Mouse (Mus musculus): ENCODE results near the gene Fam227a. TPM values are rescaled to one million over a fixed set of nuclear protein-coding genes. Genes with fewer than 3 reads are reported as not detected.
A peak's percentile ranks its signal among the peaks of the same experiment; 100 is the strongest.

The Fam227a gene
- total and polyA plus RNA-seq, 3 experiments: 0.75 to 1.2 (median 0.84) TPM

- Histone ChIP-seq H3K36me3 (ENCODE audit: control insufficient read depth, insufficient read depth, low read length) (peaks cover 3% of the 10 kb centered on the region), H3K4me1 (ENCODE audit: control insufficient read depth, insufficient read depth, low read length) (peaks cover 21% of the 10 kb centered on the region)
- intact Hi-C loops (cut with DNase I): loop anchor here (2.0 kb wide), 1 partner anchor 13 kb away; no protein-coding TSS in a partner anchor
These were observed 27.5 kb upstream of the Fam227a start for GRCm38 (mm10) chr15:79686046-79686869.

GRCm38 (mm10) chr15:79685141-79685641 is 26.4 kb upstream of the Fam227a start:
- H3K79me2 ChIP-seq (replicated peaks; ENCODE audit: control insufficient read depth, insufficient read depth, low read length): peaks cover 6% of the 10 kb centered on the region
- no peaks in the 10 kb centered on the region for H3K27me3 ChIP-seq (ENCODE audit: control insufficient read depth, insufficient read depth, low read length)
- peaks cover 3% of the 10 kb centered on the region for H3K36me3 ChIP-seq (ENCODE audit: control insufficient read depth, insufficient read depth, low read length)
- H3K9ac ChIP-seq (ENCODE audit: low read depth, low read length): peak overlapping the region; percentile 18
- peak overlapping the region; percentile 86 for H3K4me3 ChIP-seq
- WGBS: 12% methylated on average over 6 of the region's 6 CpGs
- TF ChIP-seq EP300 (IDR thresholded peaks at IDR 0.05; ENCODE audit: insufficient read depth, low read depth, low read length) (no peak), CTCF (IDR thresholded peaks at IDR 0.05) (no peak), POLR2A (IDR thresholded peaks at IDR 0.05; ENCODE audit: insufficient read depth, low read depth, low read length) (no peak)
- intact Hi-C loops (cut with DNase I): no loop called here
- H3K27ac ChIP-seq: peak overlapping the region; percentile 99
- no peak for DNase-seq
- H3K4me1 ChIP-seq (ENCODE audit: control insufficient read depth, insufficient read depth, low read length): peaks cover 21% of the 10 kb centered on the region

More at GRCm38 (mm10) chr15:79686046-79686869, 27.5 kb upstream of the Fam227a start:
- peak overlapping the region; percentile 86 for H3K4me3 ChIP-seq
- WGBS: 7% methylated on average over 15 of the region's 15 CpGs
- no peak for DNase-seq
- H3K27ac ChIP-seq: peak overlapping the region; percentile 99
- no peaks in the 10 kb centered on the region for H3K27me3 ChIP-seq (ENCODE audit: control insufficient read depth, insufficient read depth, low read length)
- no peak for TF ChIP-seq POLR2A (IDR thresholded peaks at IDR 0.05; ENCODE audit: insufficient read depth, low read depth, low read length)
- TF ChIP-seq CTCF (IDR thresholded peaks at IDR 0.05): no peak
- H3K9ac ChIP-seq (ENCODE audit: low read depth, low read length): peak overlapping the region; percentile 18
- H3K79me2 ChIP-seq (replicated peaks; ENCODE audit: control insufficient read depth, insufficient read depth, low read length): peaks cover 9% of the 10 kb centered on the region

GRCm38 (mm10) chr15:79684616-79685015 is 25.9 kb upstream of the Fam227a start:
- H3K9ac ChIP-seq (ENCODE audit: low read depth, low read length): no peak overlapping the region; the same call in 1 of the 2 replicates
- peak overlapping the region; percentile 86 for H3K4me3 ChIP-seq
- peak overlapping the region; percentile 99 for H3K27ac ChIP-seq
- H3K79me2 ChIP-seq (replicated peaks; ENCODE audit: control insufficient read depth, insufficient read depth, low read length): peaks cover 6% of the 10 kb centered on the region
- no peaks in the 10 kb centered on the region for H3K27me3 ChIP-seq (ENCODE audit: control insufficient read depth, insufficient read depth, low read length)
- H3K4me1 ChIP-seq (ENCODE audit: control insufficient read depth, insufficient read depth, low read length): peaks cover 21% of the 10 kb centered on the region
- TF ChIP-seq POLR2A (IDR thresholded peaks at IDR 0.05; ENCODE audit: insufficient read depth, low read depth, low read length) (no peak), EP300 (IDR thresholded peaks at IDR 0.05; ENCODE audit: insufficient read depth, low read depth, low read length) (no peak), CTCF (IDR thresholded peaks at IDR 0.05) (no peak)
- 43% methylated on average over 6 of the region's 6 CpGs for WGBS
- H3K36me3 ChIP-seq (ENCODE audit: control insufficient read depth, insufficient read depth, low read length): peaks cover 3% of the 10 kb centered on the region
- intact Hi-C loops (cut with DNase I): no loop called here
- DNase-seq: no peak

- Histone ChIP-seq H3K36me3 (ENCODE audit: control insufficient read depth, insufficient read depth, low read length) (peaks cover 3% of the 10 kb centered on the region), H3K9ac (ENCODE audit: low read depth, low read length) (peak overlapping the region; percentile 33), H3K27ac (peak overlapping the region; percentile 41), H3K4me1 (ENCODE audit: control insufficient read depth, insufficient read depth, low read length) (peaks cover 21% of the 10 kb centered on the region), H3K79me2 (replicated peaks; ENCODE audit: control insufficient read depth, insufficient read depth, low read length) (peaks cover 6% of the 10 kb centered on the region), H3K4me3 (peak overlapping the region; percentile 2; the same call in 1 of the 2 replicates), H3K27me3 (ENCODE audit: control insufficient read depth, insufficient read depth, low read length) (no peaks in the 10 kb centered on the region)
- TF ChIP-seq POLR2A (IDR thresholded peaks at IDR 0.05; ENCODE audit: insufficient read depth, low read depth, low read length) (no peak), EP300 (IDR thresholded peaks at IDR 0.05; ENCODE audit: insufficient read depth, low read depth, low read length) (no peak), CTCF (IDR thresholded peaks at IDR 0.05) (no peak)
- peak in 1 of 2 experiments; percentile 26 for DNase-seq
- intact Hi-C loops (cut with DNase I): no loop called here
- 20% methylated on average over 19 of the region's 19 CpGs for WGBS
These were observed 25.1 kb upstream of the Fam227a start for GRCm38 (mm10) chr15:79683707-79684465.

- peaks cover 6% of the 10 kb centered on the region for H3K79me2 ChIP-seq (replicated peaks; ENCODE audit: control insufficient read depth, insufficient read depth, low read length)
- peaks cover 3% of the 10 kb centered on the region for H3K36me3 ChIP-seq (ENCODE audit: control insufficient read depth, insufficient read depth, low read length)
- peak overlapping the region; percentile 11; the same call in 1 of the 2 replicates for H3K27ac ChIP-seq
- no peaks in the 10 kb centered on the region for H3K27me3 ChIP-seq (ENCODE audit: control insufficient read depth, insufficient read depth, low read length)
- intact Hi-C loops (cut with DNase I): no loop called here
- TF ChIP-seq POLR2A (IDR thresholded peaks at IDR 0.05; ENCODE audit: insufficient read depth, low read depth, low read length) (no peak), CTCF (IDR thresholded peaks at IDR 0.05) (no peak), EP300 (IDR thresholded peaks at IDR 0.05; ENCODE audit: insufficient read depth, low read depth, low read length) (no peak)
- no peak overlapping the region for H3K4me3 ChIP-seq
- H3K9ac ChIP-seq (ENCODE audit: low read depth, low read length): no peak overlapping the region
- H3K4me1 ChIP-seq (ENCODE audit: control insufficient read depth, insufficient read depth, low read length): peaks cover 20% of the 10 kb centered on the region
- no peak for DNase-seq
- WGBS: 63% methylated on average over 6 of the region's 6 CpGs
These were observed 24.4 kb upstream of the Fam227a start for GRCm38 (mm10) chr15:79683146-79683545.
